Mouse (Mus musculus) ES-E14 (cell line): ENCODE results near the gene Tagln.

Experiments used
- CHD2 ChIP-seq: IDR thresholded peaks from 2 replicates; pipeline ENCODE4 v1.6.1; 2014; ENCODE audit warnings: mild to moderate bottlenecking, low read depth, low read length, inconsistent platforms
- HCFC1 ChIP-seq: IDR thresholded peaks from 2 replicates; pipeline ENCODE4 v1.6.1; 2012; ENCODE audit warnings: low read length, inconsistent platforms, borderline replicate concordance; ENCODE audit not compliant: insufficient read depth
- MAFK ChIP-seq: IDR thresholded peaks from 2 replicates; pipeline ENCODE4 v1.6.1; 2014; ENCODE audit warnings: mild to moderate bottlenecking, low read depth, low read length, inconsistent platforms; ENCODE audit not compliant: insufficient read depth
- ZC3H11A ChIP-seq: IDR thresholded peaks from 2 replicates; pipeline ENCODE4 v1.6.1; 2012; ENCODE audit warnings: low read depth, mild to moderate bottlenecking, inconsistent platforms, low read length, borderline replicate concordance

GRCm38 (mm10) chr9:45980611-45981010 is 44.8 kb upstream of the Tagln start:
- TF ChIP-seq HCFC1 (no peak), CHD2 (no peak), MAFK (no peak), ZC3H11A (no peak)
